Mouse (Mus musculus): ENCODE measurements around the gene Ipo7.
"Not testable (repeated sequence)": the region's sequence is repeated elsewhere in the genome, so short reads cannot be mapped to it uniquely, and the experiment has no call there.

Gene Ipo7

GRCm38 (mm10) chr7:110018117-110018630 lies at the start of gene Ipo7:
Ipo7 (plus strand) TSS chr7:110018274.
- DNase-seq, result peak; percentile 93 to 94

GRCm38 (mm10) chr7:109968924-109969450 lies 49.1 kb upstream of the Ipo7 start:
- DNase-seq, result peak; percentile 85 to 91

GRCm38 (mm10) chr7:109969542-109969941 lies 48.5 kb upstream of the Ipo7 start:
- peak in 1 of 2 experiments; percentile 10 for DNase-seq

GRCm38 (mm10) chr7:109975966-109976715 lies 41.9 kb upstream of the Ipo7 start:
- peak; percentile 50 to 69 for DNase-seq

- DNase-seq, result peak; percentile 67 to 70
Observed at GRCm38 (mm10) chr7:109977131-109977530, 40.9 kb upstream of the Ipo7 start.

- not testable (repeated sequence) for DNase-seq
Observed at GRCm38 (mm10) chr7:109984608-109985007, 33.5 kb upstream of the Ipo7 start.

GRCm38 (mm10) chr7:109985661-109986132 lies 32.4 kb upstream of the Ipo7 start:
- peak in 1 of 2 experiments; percentile 59 for DNase-seq

GRCm38 (mm10) chr7:109986133-109986669 lies 31.9 kb upstream of the Ipo7 start:
- peak; percentile 100 for DNase-seq

- DNase-seq, result peak; percentile 25 to 33
Observed at GRCm38 (mm10) chr7:109986775-109987174, 31.3 kb upstream of the Ipo7 start, which contains the start of gene Tmem41b. Tmem41b (minus strand) TSS chr7:109986929.

- DNase-seq, result no peak
Observed at GRCm38 (mm10) chr7:109991286-109991685, 26.8 kb upstream of the Ipo7 start.

- peak in 1 of 2 experiments; percentile 31 for DNase-seq
Observed at GRCm38 (mm10) chr7:109993157-109993959, 24.7 kb upstream of the Ipo7 start.

- no peak for DNase-seq
Observed at GRCm38 (mm10) chr7:109998388-109998787, 19.7 kb upstream of the Ipo7 start.

- no peak for DNase-seq
Observed at GRCm38 (mm10) chr7:110002092-110002491, 16.0 kb upstream of the Ipo7 start.

- DNase-seq, result peak; percentile 67 to 68
Observed at GRCm38 (mm10) chr7:110002968-110003367, 15.1 kb upstream of the Ipo7 start.

- DNase-seq, result no peak
Observed at GRCm38 (mm10) chr7:110005976-110006375, 12.1 kb upstream of the Ipo7 start.

GRCm38 (mm10) chr7:110006471-110007195 lies 11.4 kb upstream of the Ipo7 start:
- DNase-seq, result no peak

- no peak for DNase-seq
Observed at GRCm38 (mm10) chr7:110008513-110008912, 9.6 kb upstream of the Ipo7 start.

GRCm38 (mm10) chr7:110009084-110009483 lies 9.0 kb upstream of the Ipo7 start:
- DNase-seq, result no peak

- DNase-seq, result no peak
Observed at GRCm38 (mm10) chr7:110011417-110011816, 6.7 kb upstream of the Ipo7 start.

- DNase-seq, result no peak
Observed at GRCm38 (mm10) chr7:110014272-110014671, 3.8 kb upstream of the Ipo7 start.

- peak; percentile 64 to 74 for DNase-seq
Observed at GRCm38 (mm10) chr7:110018631-110019482, 783 bp downstream of the Ipo7 start.
